Mouse (Mus musculus) lung, postnatal 0 days (tissue): ENCODE data around the gene Sspn.

Experiments used
- CTCF ChIP-seq: IDR thresholded peaks from 2 replicates; pipeline ENCODE4 v1.5.1; 2016; ENCODE audit warnings: antibody characterized with exemption, mild to moderate bottlenecking
- EP300 ChIP-seq: IDR thresholded peaks from 2 replicates; pipeline ENCODE4 v1.6.1; 2016; ENCODE audit warnings: antibody characterized with exemption, mild to moderate bottlenecking, control low read depth

DNA sequence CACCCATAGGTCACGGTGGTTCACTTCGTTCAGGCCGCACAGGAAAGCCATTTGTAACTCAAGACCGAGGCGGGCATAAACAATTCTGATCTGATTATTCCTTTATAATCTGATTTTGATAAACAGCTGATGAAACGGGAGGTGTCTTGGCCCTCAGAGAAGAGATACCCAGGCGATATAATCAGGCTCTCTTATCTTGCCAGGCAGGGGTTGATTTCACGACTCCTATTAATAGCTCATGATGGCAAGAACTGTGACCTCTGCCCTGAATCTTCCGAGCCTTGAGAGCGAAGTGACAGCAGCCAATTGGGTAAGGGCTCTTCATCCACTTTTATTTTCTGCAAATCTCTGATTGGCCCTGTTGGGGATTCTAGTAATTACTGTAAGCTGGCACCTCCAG lies 37.4 kb downstream of the Sspn start:
- TF ChIP-seq CTCF (no peak), EP300 (no peak)
